Mouse (Mus musculus) lung, postnatal 10 days (tissue): ENCODE measurements around the gene Dpf2.
A peak's percentile ranks its signal among the peaks of the same experiment; 100 is the strongest.
"Not testable (repeated sequence)": the region's sequence is repeated elsewhere in the genome, so short reads cannot be mapped to it uniquely, and the experiment has no call there.

ENCODE experiments used
- DNase-seq: peaks from one replicate; pipeline ENCODE4 v3.0.0; 2021

Dpf2 gene

DNA sequence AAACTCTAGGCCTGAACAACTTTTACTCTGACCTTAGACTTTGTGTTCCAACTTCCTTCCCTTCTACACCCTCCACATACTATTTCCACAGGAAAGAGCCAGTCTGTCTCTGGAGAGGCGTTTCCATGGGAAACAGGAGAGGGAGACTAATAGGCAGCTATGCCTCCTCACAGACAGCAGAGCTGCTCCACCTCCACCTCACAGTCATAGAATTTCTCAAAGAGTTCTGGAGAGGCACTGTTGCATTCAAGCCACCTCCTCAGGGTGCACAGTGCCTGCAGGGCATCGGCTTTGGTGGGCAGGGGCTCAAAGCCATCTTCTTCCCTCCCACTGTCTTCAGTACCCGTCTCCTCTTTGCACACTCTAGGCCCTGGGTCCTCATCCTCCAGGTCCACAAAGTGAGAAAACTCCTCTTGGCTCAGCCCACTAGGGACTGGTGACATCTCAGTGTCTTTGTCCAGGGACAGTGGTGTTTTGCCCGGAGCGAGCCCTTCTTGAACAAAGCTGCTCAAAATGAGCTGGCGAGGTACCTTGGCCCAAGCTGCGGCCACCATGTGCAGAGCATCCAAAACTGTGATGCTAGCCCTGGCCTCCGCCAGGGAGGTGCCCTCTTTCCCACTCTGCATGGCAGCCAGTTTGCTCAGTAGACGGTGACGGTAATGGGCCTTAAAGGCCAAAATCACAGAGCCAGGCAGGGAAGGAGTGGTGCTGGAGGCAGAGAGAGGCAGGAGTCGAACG lies 21.1 kb downstream of the Dpf2 start:
- no peak for DNase-seq

GRCm38 (mm10) chr19:5889211-5889610 lies 23.6 kb downstream of the Dpf2 start:
- no peak for DNase-seq

DNA sequence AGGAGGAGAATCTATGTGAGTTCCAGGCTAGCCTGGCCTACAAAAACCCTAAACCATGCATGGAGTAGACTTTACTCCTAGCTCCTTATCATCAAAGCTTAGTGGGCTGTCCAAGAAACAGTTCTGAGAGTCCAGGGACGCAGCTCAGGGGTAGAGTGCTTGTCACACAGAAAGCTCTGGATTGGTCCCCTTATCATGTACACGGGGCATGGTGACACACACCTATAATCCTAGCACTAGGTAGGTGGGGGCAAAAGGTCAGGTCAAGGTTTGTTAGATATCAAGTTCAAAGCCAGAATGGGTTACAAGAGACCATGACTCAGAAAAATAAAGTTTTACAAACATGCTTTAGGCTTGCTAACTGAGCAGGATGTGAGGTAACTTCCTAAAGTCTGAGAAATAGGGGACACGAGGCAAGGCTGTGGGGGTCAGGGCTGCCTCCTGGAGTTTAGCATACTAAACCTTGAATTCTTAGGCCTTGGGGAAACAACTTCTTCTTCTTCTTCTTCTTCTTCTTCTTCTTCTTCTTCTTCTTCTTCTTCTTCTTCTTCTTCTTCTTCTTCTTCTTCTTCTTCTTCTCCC lies 25.5 kb downstream of the Dpf2 start:
- no peak for DNase-seq

- DNase-seq = peak; percentile 45
Measured at GRCm38 (mm10) chr19:5885838-5886237, 27.0 kb downstream of the Dpf2 start.

DNA sequence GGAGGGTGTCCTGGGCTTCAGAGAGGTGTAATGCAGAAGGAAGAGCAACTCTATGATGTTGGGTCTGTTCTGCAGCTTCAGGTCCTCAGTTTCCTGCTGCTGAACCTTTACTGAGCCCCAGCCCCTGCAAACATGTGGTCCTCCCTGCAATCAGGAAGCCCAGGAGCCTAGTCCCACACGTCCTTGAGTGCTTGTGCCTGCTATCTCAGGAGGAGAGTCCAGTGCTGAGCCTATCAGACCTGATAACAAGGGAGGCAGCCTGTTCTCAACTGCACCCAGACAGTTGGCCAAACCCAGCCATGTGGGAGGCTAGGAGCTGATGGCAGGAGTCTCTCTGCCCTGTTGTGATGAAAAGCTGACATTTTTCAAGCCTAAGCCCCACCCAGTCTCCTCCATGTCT lies 28.9 kb downstream of the Dpf2 start:
- DNase-seq = no peak

GRCm38 (mm10) chr19:5882079-5882478 lies 30.7 kb downstream of the Dpf2 start:
- DNase-seq = not testable (repeated sequence)

DNA sequence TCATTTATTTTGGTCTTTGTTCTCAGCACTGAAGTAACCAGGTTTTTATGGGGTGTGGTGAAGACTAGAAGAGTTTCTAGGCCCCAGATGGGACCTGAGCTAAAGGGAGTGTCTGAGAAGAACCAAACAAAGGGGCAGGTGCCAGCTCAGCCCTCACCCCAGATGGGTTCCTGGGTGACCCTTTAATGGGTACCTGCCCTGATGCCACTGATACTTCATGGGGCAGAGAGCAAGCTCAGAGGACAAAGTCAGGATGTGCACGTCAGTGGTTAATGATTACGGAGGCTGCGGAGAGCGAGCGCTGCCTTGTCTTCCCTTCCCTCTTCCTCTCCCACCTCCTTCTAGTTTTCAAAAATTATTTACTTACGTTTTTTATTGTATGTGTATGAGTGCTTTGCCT lies 31.7 kb downstream of the Dpf2 start:
- DNase-seq = no peak

- DNase-seq = no peak
Measured at GRCm38 (mm10) chr19:5879735-5880134, 33.1 kb downstream of the Dpf2 start.

GRCm38 (mm10) chr19:5878916-5879315 lies 33.9 kb downstream of the Dpf2 start:
- DNase-seq = no peak

GRCm38 (mm10) chr19:5878362-5878722 lies 34.5 kb downstream of the Dpf2 start:
- DNase-seq = peak; percentile 73

- DNase-seq = peak; percentile 90
Measured at GRCm38 (mm10) chr19:5877618-5878361, 35.0 kb downstream of the Dpf2 start, which contains the start of gene Slc25a45. TSS of gene Slc25a45 (plus strand) at chr19:5877808.

DNA sequence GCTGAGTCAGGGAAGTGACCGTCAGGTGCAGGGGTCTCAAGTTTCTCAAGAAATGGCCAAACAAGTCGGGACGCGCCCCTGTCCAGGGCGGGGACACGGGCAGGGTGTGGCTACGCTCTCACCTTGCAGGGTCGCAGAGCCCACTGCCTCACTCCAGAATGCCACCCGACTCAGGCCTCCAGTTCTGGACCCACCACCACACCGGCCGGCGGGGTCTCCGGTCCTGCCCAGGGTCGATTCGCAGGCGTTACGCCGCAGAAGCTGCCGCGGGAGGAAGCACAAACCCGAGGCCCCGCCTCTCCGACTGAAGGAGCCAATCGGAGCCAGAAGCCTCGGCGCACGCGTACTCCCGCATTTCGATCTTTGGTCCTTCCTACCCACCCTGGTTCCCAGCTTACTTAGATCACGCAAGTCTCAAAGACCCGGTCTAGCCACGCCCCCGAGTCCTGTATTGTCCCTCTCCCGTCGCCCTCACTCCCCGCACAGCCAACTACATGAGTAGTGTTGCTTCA lies 37.8 kb downstream of the Dpf2 start, which contains the start of gene Frmd8:
TSS of gene Frmd8 (minus strand) at position 306 of the 512 bp plus-strand sequence.
- peak; percentile 98 for DNase-seq

DNA sequence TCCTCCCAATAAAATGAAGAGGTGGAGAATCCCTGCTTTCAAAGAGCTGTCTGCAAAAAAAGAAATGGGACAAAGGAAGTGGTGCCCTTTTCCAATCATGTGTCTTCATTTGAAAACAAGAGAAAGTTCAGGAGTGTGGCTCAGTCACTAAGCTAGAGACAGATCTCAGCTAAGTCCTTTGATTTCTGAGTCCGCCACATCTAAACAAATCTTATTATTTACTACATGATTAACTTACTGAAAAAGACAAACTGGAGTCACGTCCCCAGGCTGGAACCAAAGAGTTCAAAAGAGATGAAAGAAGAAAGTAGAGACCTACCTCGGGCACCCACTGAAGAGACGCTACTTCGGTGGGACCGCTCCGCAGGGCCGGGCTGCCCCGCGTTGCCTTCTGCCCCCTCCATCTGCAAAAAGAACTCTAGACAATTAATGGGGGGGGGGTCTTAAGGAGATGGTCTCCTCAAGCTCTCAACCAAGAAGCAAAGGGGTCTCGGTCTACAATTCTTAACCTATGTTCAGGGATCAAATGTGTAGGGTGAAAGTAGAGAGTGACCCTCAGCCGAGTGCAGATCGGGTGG lies 38.3 kb downstream of the Dpf2 start:
- no peak for DNase-seq

GRCm38 (mm10) chr19:5872931-5873556 lies 39.8 kb downstream of the Dpf2 start:
- DNase-seq = no peak

- no peak for DNase-seq
Measured at GRCm38 (mm10) chr19:5872528-5872927, 40.3 kb downstream of the Dpf2 start.

DNA sequence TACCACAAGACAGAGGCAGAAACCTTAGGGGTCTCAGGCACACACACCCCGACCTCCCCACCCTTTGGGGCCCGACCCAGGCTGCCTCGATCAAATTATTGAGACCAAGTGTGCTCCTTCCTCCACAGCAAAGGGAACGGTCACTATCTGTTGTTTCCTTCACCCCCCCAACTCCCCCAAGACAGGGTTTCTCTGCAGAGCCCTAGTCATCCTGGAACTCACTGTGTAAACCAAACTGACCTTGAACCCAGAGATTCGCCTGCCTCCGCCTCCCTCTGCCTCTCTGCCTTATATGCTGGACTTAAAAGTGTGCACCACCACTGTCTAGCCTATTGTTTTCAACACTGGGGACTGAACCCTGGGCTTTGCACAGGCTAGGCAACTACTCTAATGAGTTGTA lies 41.1 kb downstream of the Dpf2 start:
- DNase-seq = no peak

DNA sequence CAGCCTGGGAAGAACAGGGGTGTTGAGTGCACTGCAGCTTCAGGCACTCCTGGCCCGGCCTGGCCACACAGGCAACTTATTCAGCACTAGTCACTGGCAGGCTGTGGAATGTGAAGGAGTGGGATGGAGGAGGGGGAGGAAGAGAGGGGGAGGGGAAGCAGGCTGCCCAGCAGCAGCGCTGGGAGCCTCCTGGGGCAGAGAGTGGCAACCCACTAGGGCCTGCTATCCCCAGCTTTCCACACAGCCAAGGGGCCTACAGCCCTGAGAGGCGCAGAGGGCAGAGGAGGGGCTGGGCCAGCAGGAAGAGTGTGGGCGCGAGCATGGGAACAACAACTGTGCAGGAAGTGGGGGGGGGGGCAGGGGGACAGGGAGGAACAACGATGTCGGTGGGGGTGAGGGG lies 41.5 kb downstream of the Dpf2 start:
- DNase-seq = peak; percentile 75

DNA sequence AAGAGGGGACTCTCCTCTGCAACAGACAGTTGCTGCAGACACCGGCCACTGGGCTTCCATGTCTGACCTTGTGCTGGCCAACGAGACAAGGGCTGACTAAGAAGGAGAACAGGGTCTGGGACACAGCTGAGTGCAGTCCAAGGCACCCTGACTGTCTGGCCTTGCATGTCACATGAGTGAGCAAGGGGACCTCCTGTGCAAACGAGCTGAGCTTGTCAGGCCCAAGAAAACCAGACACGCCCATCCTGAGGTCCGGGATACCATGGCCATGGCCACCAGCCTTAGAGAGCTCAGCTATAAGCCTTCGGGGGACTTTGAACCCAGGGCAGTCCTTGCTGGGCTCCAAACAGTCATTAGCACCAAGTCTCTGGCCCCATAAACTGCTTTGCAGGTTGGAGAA lies 44.7 kb downstream of the Dpf2 start:
- no peak for DNase-seq

DNA sequence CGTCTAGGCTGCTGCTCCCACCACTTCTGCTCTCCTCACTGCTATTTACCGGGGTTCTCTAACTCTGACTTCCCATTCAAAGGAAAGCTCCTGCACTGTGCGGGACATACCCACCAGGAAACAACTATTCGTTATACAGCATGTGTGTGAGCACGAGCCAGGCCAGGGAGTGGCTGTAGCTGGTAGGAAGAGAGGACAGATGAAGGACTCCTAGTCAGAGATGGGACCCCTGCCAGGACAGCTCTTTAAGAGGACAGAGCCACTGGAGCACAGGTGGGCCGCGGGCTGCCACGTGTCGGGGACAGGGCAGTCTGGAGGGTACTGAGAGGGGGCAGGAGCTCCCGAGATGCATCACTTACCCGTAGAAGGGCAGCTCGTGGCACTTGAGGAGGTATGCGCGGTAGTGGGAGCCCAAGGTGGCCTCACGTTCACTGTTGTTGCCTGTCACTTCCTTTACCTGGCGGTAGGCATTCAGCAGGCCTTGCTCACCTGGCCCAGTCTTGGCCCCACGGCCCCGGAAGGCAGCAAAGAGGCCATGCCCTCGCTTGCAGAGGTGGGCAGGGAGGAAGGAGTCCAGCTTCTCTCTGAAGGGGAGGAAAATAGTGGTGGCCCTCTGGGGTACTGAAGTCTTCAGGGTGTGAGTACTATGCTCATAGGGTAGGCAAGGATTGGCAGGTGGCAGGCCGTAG lies 48.0 kb downstream of the Dpf2 start:
- DNase-seq = no peak

GRCm38 (mm10) chr19:5863776-5864175 lies 49.0 kb downstream of the Dpf2 start:
- DNase-seq = no peak

- DNase-seq = no peak
Measured at GRCm38 (mm10) chr19:5862335-5863085, 50.3 kb downstream of the Dpf2 start.

GRCm38 (mm10) chr19:5856604-5857003 lies 56.2 kb downstream of the Dpf2 start:
- DNase-seq = no peak
